Mouse (Mus musculus) liver, postnatal 0 days (tissue): ENCODE results near the gene Txnip. TPM values are rescaled to one million over a fixed set of nuclear protein-coding genes. Genes with fewer than 3 reads are reported as not detected.

Experiments used
- ATAC-seq: fragments of 200-750 bp; cut with Nextera tagmentation; 2 replicates; pipeline ENCODE4 v1.8.0; 2017; ENCODE audit warnings: mild to moderate bottlenecking, moderate library complexity
- DNase-seq: peaks from one replicate; pipeline ENCODE4 v3.0.0-alpha.2; 2016
- H3K27ac ChIP-seq: fragments of 300-500 bp; sonication (generic); 2 replicates; pipeline ENCODE4 v1.5.1; 2014; ENCODE audit warnings: antibody characterized with exemption, moderate library complexity, mild to moderate bottlenecking, low read depth
- H3K27me3 ChIP-seq: fragments of 300-500 bp; sonication (generic); 2 replicates; pipeline ENCODE4 v1.6.1; 2014; ENCODE audit warnings: low read length, control low read depth, mixed read lengths; ENCODE audit not compliant: insufficient read depth
- H3K36me3 ChIP-seq: fragments of 300-500 bp; sonication (generic); replicated peaks from 2 replicates; pipeline ENCODE4 v1.6.1; 2014; ENCODE audit warnings: mild to moderate bottlenecking, control low read depth, low read length, moderate library complexity, mixed read lengths; ENCODE audit not compliant: insufficient read depth
- H3K4me1 ChIP-seq: fragments of 300-500 bp; sonication (generic); 2 replicates; pipeline ENCODE4 v1.6.1; 2014; ENCODE audit warnings: antibody characterized with exemption, mild to moderate bottlenecking, control low read depth; ENCODE audit not compliant: insufficient read depth
- H3K4me2 ChIP-seq: fragments of 300-500 bp; sonication (generic); 2 replicates; pipeline ENCODE4 v1.6.1; 2014; ENCODE audit warnings: low read depth, mild to moderate bottlenecking, low read length, moderate library complexity, mixed read lengths
- H3K4me3 ChIP-seq: fragments of 300-500 bp; sonication (generic); 2 replicates; pipeline ENCODE4 v1.5.1; 2014; ENCODE audit warnings: low read depth, low read length
- H3K9ac ChIP-seq: fragments of 300-500 bp; sonication (generic); replicated peaks from 2 replicates; pipeline ENCODE4 v1.6.1; 2014; ENCODE audit warnings: mild to moderate bottlenecking, moderate library complexity
- H3K9me3 ChIP-seq: fragments of 300-500 bp; sonication (generic); 2 replicates; pipeline ENCODE4 v1.6.1; 2016; ENCODE audit warnings: mild to moderate bottlenecking, control low read depth, low read length, mixed read lengths
- CTCF ChIP-seq: sonication (generic); IDR thresholded peaks from 2 replicates; pipeline ENCODE4 v1.5.1; 2016; ENCODE audit warnings: antibody characterized with exemption, low read depth
- EP300 ChIP-seq: IDR thresholded peaks from 2 replicates; pipeline ENCODE4 v1.6.1; 2016; ENCODE audit warnings: antibody characterized with exemption, low read depth, mild to moderate bottlenecking
- WGBS: fragments of 180-500 bp; shearing (Covaris S2); extraction: QIAGEN DNeasy Blood & Tissue Kit; methylation state at CpG from one replicate; pipeline ENCODE4 v1.1.7; 2014; ENCODE audit not compliant: insufficient replicate concordance; 5-methylcytosine and 5-hydroxymethylcytosine counted together
- polyA plus RNA-seq: library from polyadenylated mRNA; unstranded; fragments of >200 nt; fragmentation: Nextera tagmentation; extraction: Ambion mirVana; gene quantifications from 2 replicates; pipeline ENCODE4 v1.2.1, GENCODE M21; 2015

The Txnip gene
- polyA plus RNA-seq, 1 experiment from 2014 or later: 72.4 TPM

DNA sequence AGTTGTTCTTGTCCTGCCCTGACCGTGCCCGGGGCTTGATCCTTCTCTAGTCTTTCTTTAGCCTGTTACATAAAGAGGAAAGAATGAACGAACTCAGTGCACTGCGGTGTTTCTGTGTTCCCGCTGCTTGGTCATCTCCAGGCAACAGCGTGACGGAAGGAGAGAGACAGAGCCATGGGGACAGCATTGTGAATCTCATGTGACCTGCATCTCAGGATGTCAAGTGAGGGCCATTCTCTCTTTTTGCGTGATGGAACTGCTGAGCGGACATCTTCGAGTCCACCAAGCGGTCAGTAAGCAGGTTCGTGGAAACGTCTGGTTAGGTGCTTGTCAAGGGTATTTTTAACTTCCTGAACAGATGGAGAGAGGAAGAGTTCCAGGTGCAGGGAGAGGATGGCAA lies 11.7 kb downstream of the Txnip start:
- DNase-seq (no peak), ATAC-seq (no peak)
- Histone ChIP-seq H3K4me3 (no peak overlapping the region), H3K27ac (peak overlapping the region; percentile 85; the same call in 1 of the 2 replicates), H3K36me3 (no peaks in the 10 kb centered on the region), H3K27me3 (no peaks in the 10 kb centered on the region), H3K4me2 (no peak overlapping the region), H3K9ac (no peak overlapping the region), H3K4me1 (peaks cover 59% of the 10 kb centered on the region), H3K9me3 (no peaks in the 10 kb centered on the region)
- WGBS: 89% methylated on average over 13 of the region's 13 CpGs
- TF ChIP-seq EP300 (no peak), CTCF (no peak)

GRCm38 (mm10) chr3:96569966-96570605 lies 12.3 kb downstream of the Txnip start:
- H3K27ac ChIP-seq: peak overlapping the region; percentile 85
- H3K27me3 ChIP-seq: no peaks in the 10 kb centered on the region
- H3K4me3 ChIP-seq: no peak overlapping the region
- TF ChIP-seq CTCF (no peak), EP300 (no peak)
- no peak overlapping the region; the same call in 1 of the 2 replicates for H3K4me2 ChIP-seq
- WGBS: 71% methylated on average over 11 of the region's 11 CpGs
- H3K36me3 ChIP-seq: no peaks in the 10 kb centered on the region
- H3K4me1 ChIP-seq: peaks cover 59% of the 10 kb centered on the region
- DNase-seq (no peak), ATAC-seq (0 out of 2 replicates have a peak, but pooled peaks have one; percentile 22)
- H3K9ac ChIP-seq: no peak overlapping the region
- no peaks in the 10 kb centered on the region for H3K9me3 ChIP-seq

DNA sequence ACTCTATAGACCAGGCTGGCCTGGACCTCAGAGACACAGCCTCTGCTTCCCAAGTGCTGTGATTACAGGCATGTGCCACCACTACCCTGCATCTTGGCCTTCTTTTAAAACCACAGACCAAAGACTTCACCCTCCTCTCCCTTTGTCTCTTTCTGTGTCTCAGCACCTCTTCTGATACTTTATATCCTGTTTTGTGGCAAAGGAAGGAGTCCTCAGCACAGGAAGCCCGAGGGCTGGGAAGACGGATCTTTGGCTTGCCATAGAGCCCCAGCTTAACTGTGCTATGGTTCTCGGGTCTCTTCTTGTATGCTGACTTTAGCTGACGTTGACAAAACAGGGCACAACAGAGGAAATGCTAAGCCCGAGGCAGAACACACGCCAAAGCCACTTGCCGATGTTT lies 12.9 kb downstream of the Txnip start:
- DNase-seq: no peak

GRCm38 (mm10) chr3:96571336-96571735 lies 13.6 kb downstream of the Txnip start:
- peak overlapping the region; percentile 85 for H3K27ac ChIP-seq
- no peak for ATAC-seq
- WGBS: 62% methylated on average over 2 of the region's 2 CpGs

More for the DNA sequence above, 12.9 kb downstream of the Txnip start:
- no peak for TF ChIP-seq EP300
- no peak for TF ChIP-seq CTCF
- no peak for ATAC-seq
- Histone ChIP-seq H3K4me2 (no peak overlapping the region), H3K4me3 (no peak overlapping the region), H3K36me3 (no peaks in the 10 kb centered on the region), H3K27ac (peak overlapping the region; percentile 85), H3K27me3 (no peaks in the 10 kb centered on the region), H3K9me3 (no peaks in the 10 kb centered on the region), H3K4me1 (peaks cover 61% of the 10 kb centered on the region), H3K9ac (no peak overlapping the region)
- WGBS: 48% methylated on average over 7 of the region's 7 CpGs

GRCm38 (mm10) chr3:96571896-96572698 lies 14.3 kb downstream of the Txnip start:
- 55% methylated on average over 16 of the region's 16 CpGs for WGBS
- no peak overlapping the region for H3K4me2 ChIP-seq
- no peak overlapping the region for H3K9ac ChIP-seq
- ATAC-seq: peak; percentile 23; the same call in 1 of the 2 replicates
- no peak overlapping the region for H3K4me3 ChIP-seq
- peaks cover 63% of the 10 kb centered on the region for H3K4me1 ChIP-seq
- TF ChIP-seq CTCF: no peak
- peak; percentile 30; the same call in 1 of the 2 replicates for TF ChIP-seq EP300
- H3K9me3 ChIP-seq: no peaks in the 10 kb centered on the region
- peak; percentile 62 for DNase-seq
- H3K36me3 ChIP-seq: no peaks in the 10 kb centered on the region
- H3K27me3 ChIP-seq: no peaks in the 10 kb centered on the region
- peak overlapping the region; percentile 85 for H3K27ac ChIP-seq

More at GRCm38 (mm10) chr3:96571336-96571735, 13.6 kb downstream of the Txnip start:
- Histone ChIP-seq H3K27me3 (no peaks in the 10 kb centered on the region), H3K4me1 (peaks cover 63% of the 10 kb centered on the region), H3K9ac (no peak overlapping the region), H3K4me3 (no peak overlapping the region), H3K4me2 (no peak overlapping the region), H3K36me3 (no peaks in the 10 kb centered on the region), H3K9me3 (no peaks in the 10 kb centered on the region)
- TF ChIP-seq EP300: no peak
- TF ChIP-seq CTCF: no peak
- no peak for DNase-seq
